9 mouse cellular contexts compared by ENCODE assay signal in genomic region chr15:98807895-98808650, GRCm38 (mm10). TPM values are rescaled to one million over a fixed set of nuclear protein-coding genes. Genes with fewer than 3 reads are reported as not detected.
DNase-seq lines count a peak whose midpoint lies in the region; ATAC-seq and TF ChIP-seq lines count a peak whose summit lies in the region.
"Had no signal": no experiment of that assay in that cellular context is flagged by ENCODE, and none has a peak within 500 bp of the region (broad histone marks: within the 10 kb centered on the region; RNA-seq: fewer than 3 reads in every experiment).

No protein-coding gene starts in this region.

- TF ChIP-seq CTCF in spleen, adult 2 months (IDR thresholded peaks at IDR 0.05; ENCODE audit: extremely low read depth, insufficient read depth, insufficient read length, insufficient replicate concordance): no peak

- no peak for DNase-seq in spleen, adult 2 months (ENCODE audit: low read depth in 1 of 2, low spot score in 2 of 2)
- DNase-seq in spleen, postnatal 14 days (ENCODE audit: low spot score in 2 of 2): no peak
- DNase-seq in layer of hippocampus, postnatal 36 days: peak; percentile 82 to 83
- DNase-seq in midbrain, embryonic 11.5 days (ENCODE audit: low spot score, missing footprints): peak; percentile 92
- peak; percentile 80 for DNase-seq in thymus, postnatal 0 days (ENCODE audit: low spot score)
- no peak for DNase-seq in urinary bladder, postnatal 14 days (ENCODE audit: low spot score)

- peak overlapping the region; percentile 68 for H3K4me2 ChIP-seq in heart, embryonic 16.5 days (ENCODE audit: low read depth, low read length)
- peak overlapping the region; percentile 44 for H3K4me2 ChIP-seq in midbrain, embryonic 11.5 days

- peak overlapping the region; percentile 35 for H3K9ac ChIP-seq in heart, embryonic 16.5 days (ENCODE audit: low read length)
- peak overlapping the region; percentile 10; the same call in 1 of the 2 replicates for H3K9ac ChIP-seq in midbrain, embryonic 11.5 days (ENCODE audit: low read length)

- WGBS in spleen, adult 2 months: 1% methylated on average over 34 of the region's 34 CpGs
- WGBS in heart, embryonic 16.5 days: under 1% methylated on average over 30 of the region's 34 CpGs
- WGBS in midbrain, embryonic 11.5 days: 1% methylated on average over 34 of the region's 34 CpGs

- H3K36me3 ChIP-seq in spleen, adult 2 months (ENCODE audit: control insufficient read depth, insufficient read depth, low read length): peaks cover 9% of the 10 kb centered on the region
- H3K36me3 ChIP-seq in heart, embryonic 16.5 days (ENCODE audit: control insufficient read depth, insufficient read depth): peaks cover 8% of the 10 kb centered on the region
- peaks cover under 1% of the 10 kb centered on the region; the same call in 1 of the 2 replicates for H3K36me3 ChIP-seq in midbrain, embryonic 11.5 days (ENCODE audit: control insufficient read depth, insufficient read depth, low read length)

- peak; percentile 24; the same call in 1 of the 2 replicates for ATAC-seq in heart, embryonic 16.5 days (replicated peaks; ENCODE audit: extremely low read depth, insufficient read depth, low FRiP score)
- no peak for ATAC-seq in midbrain, embryonic 11.5 days (ENCODE audit: low FRiP score)

- no peak overlapping the region for H3K27ac ChIP-seq in spleen, adult 2 months (ENCODE audit: insufficient read depth, low read length)
- H3K27ac ChIP-seq in brown adipose tissue, adult 24 weeks (replicated peaks; ENCODE audit: low read depth, low read length): no peak overlapping the region
- no peak overlapping the region for H3K27ac ChIP-seq in heart, embryonic 16.5 days (ENCODE audit: low read length)
- no peak overlapping the region for H3K27ac ChIP-seq in midbrain, embryonic 11.5 days (ENCODE audit: low read depth, low read length)

- no peaks in the 10 kb centered on the region for H3K9me3 ChIP-seq in heart, embryonic 16.5 days (replicated peaks; ENCODE audit: control insufficient read depth, low read length)
- no peaks in the 10 kb centered on the region for H3K9me3 ChIP-seq in midbrain, embryonic 11.5 days (ENCODE audit: control insufficient read depth, low read length)

- peaks cover 26% of the 10 kb centered on the region for H3K4me1 ChIP-seq in spleen, adult 2 months (ENCODE audit: control insufficient read depth, insufficient read depth, insufficient read length)
- peaks cover 6% of the 10 kb centered on the region; the same call in 1 of the 2 replicates for H3K4me1 ChIP-seq in brown adipose tissue, adult 24 weeks (ENCODE audit: control insufficient read depth, insufficient read depth, insufficient read length, low read length)
- peaks cover 44% of the 10 kb centered on the region for H3K4me1 ChIP-seq in heart, embryonic 16.5 days (ENCODE audit: control insufficient read depth, insufficient read depth, low read length)
- peaks cover 19% of the 10 kb centered on the region for H3K4me1 ChIP-seq in midbrain, embryonic 11.5 days (ENCODE audit: control insufficient read depth, insufficient read depth, low read length)

- peak overlapping the region; percentile 28; the same call in 1 of the 2 replicates for H3K4me3 ChIP-seq in spleen, adult 2 months (ENCODE audit: extremely low read depth, insufficient read depth, insufficient read length)
- H3K4me3 ChIP-seq in brown adipose tissue, adult 24 weeks (ENCODE audit: insufficient read depth, low read depth, low read length): peak overlapping the region; percentile 40
- peak overlapping the region; percentile 46 for H3K4me3 ChIP-seq in heart, embryonic 16.5 days (ENCODE audit: low read length)
- peak overlapping the region; percentile 30 for H3K4me3 ChIP-seq in midbrain, embryonic 11.5 days (ENCODE audit: low read depth, low read length)

- TF ChIP-seq POLR2A in spleen, adult 2 months (IDR thresholded peaks at IDR 0.05; ENCODE audit: low read depth, low read length): no peak

- H3K27me3 ChIP-seq in spleen, adult 2 months (ENCODE audit: control insufficient read depth, insufficient read depth, low read length): peaks cover 32% of the 10 kb centered on the region
- peaks cover 60% of the 10 kb centered on the region for H3K27me3 ChIP-seq in heart, embryonic 16.5 days (ENCODE audit: control insufficient read depth, insufficient read depth, low read length)
- peaks cover 70% of the 10 kb centered on the region for H3K27me3 ChIP-seq in midbrain, embryonic 11.5 days (ENCODE audit: control insufficient read depth, insufficient read depth, low read length)

RNA-seq across cellular contexts. Expression of gene Ddn, which starts 1.2 kb away (rescaled TPM):
- 0.20 and 0.39 TPM in 2 replicates for polyA plus RNA-seq in spleen, adult 2 months (2012; rRNA removed)
- not detected in 2 replicates for polyA plus RNA-seq in brown adipose tissue, adult 24 weeks (2012; ENCODE audit: insufficient read depth, insufficient read length, missing spikeins)
- 0.32 and 0.35 TPM in 2 replicates for polyA plus RNA-seq in heart, embryonic 16.5 days (2015; fragmentation: Nextera tagmentation; extraction: Ambion mirVana)
- 1,000 to 10,000 TPM; 1,665 to 1,670 TPM for total RNA-seq in layer of hippocampus, postnatal 36 days (2021)
- polyA plus RNA-seq in midbrain, embryonic 11.5 days (2014; fragmentation: Nextera tagmentation; extraction: Ambion mirVana): 0.48 and 0.74 TPM in 2 replicates
- 0.10 and 0.13 TPM in 2 replicates for polyA plus RNA-seq in thymus, postnatal 0 days (2015; fragmentation: Nextera tagmentation; extraction: Ambion mirVana)

RNA-seq across cellular contexts. Expression of gene Wnt1, which starts 18.4 kb away (rescaled TPM):
- not detected in 2 replicates for polyA plus RNA-seq in spleen, adult 2 months (2012; rRNA removed)
- polyA plus RNA-seq in brown adipose tissue, adult 24 weeks (2012; ENCODE audit: insufficient read depth, insufficient read length, missing spikeins): not detected in 2 replicates
- not detected in 2 replicates for polyA plus RNA-seq in heart, embryonic 16.5 days (2015; fragmentation: Nextera tagmentation; extraction: Ambion mirVana)
- total RNA-seq in layer of hippocampus, postnatal 36 days (2021): not detected
- polyA plus RNA-seq in midbrain, embryonic 11.5 days (2014; fragmentation: Nextera tagmentation; extraction: Ambion mirVana): 11.6 and 14.0 TPM in 2 replicates
- 0.08 TPM in 1 of 2 replicates, not detected in the other for polyA plus RNA-seq in thymus, postnatal 0 days (2015; fragmentation: Nextera tagmentation; extraction: Ambion mirVana)
- polyA plus RNA-seq: large intestine, adult 2 months had no signal

RNA-seq across cellular contexts. Expression of gene Prkag1, which starts 23.2 kb away (rescaled TPM):
- polyA plus RNA-seq in spleen, adult 2 months (2012; rRNA removed): 42.2 and 45.1 TPM in 2 replicates
- polyA plus RNA-seq in brown adipose tissue, adult 24 weeks (2012; ENCODE audit: insufficient read depth, insufficient read length, missing spikeins): 65.2 and 99.5 TPM in 2 replicates
- polyA plus RNA-seq in heart, embryonic 16.5 days (2015; fragmentation: Nextera tagmentation; extraction: Ambion mirVana): 111 and 112 TPM in 2 replicates
- total RNA-seq in layer of hippocampus, postnatal 36 days (2021): 10 to 100 TPM; 49.0 to 52.5 TPM
- polyA plus RNA-seq in midbrain, embryonic 11.5 days (2014; fragmentation: Nextera tagmentation; extraction: Ambion mirVana): 69.7 and 81.4 TPM in 2 replicates
- 103 and 107 TPM in 2 replicates for polyA plus RNA-seq in thymus, postnatal 0 days (2015; fragmentation: Nextera tagmentation; extraction: Ambion mirVana)

RNA-seq across cellular contexts. Expression of gene Wnt10b, which starts 30.1 kb away (rescaled TPM):
- 0.78 and 0.93 TPM in 2 replicates for polyA plus RNA-seq in spleen, adult 2 months (2012; rRNA removed)
- polyA plus RNA-seq in brown adipose tissue, adult 24 weeks (2012; ENCODE audit: insufficient read depth, insufficient read length, missing spikeins): 0.83 and 0.95 TPM in 2 replicates
- 0.28 and 0.44 TPM in 2 replicates for polyA plus RNA-seq in heart, embryonic 16.5 days (2015; fragmentation: Nextera tagmentation; extraction: Ambion mirVana)
- under 1 TPM; 0.42 to 0.61 TPM for total RNA-seq in layer of hippocampus, postnatal 36 days (2021)
- 0.30 and 0.40 TPM in 2 replicates for polyA plus RNA-seq in midbrain, embryonic 11.5 days (2014; fragmentation: Nextera tagmentation; extraction: Ambion mirVana)
- 0.85 TPM in 2 replicates for polyA plus RNA-seq in thymus, postnatal 0 days (2015; fragmentation: Nextera tagmentation; extraction: Ambion mirVana)

RNA-seq across cellular contexts. Expression of gene Arf3, which starts 45.1 kb away (rescaled TPM):
- polyA plus RNA-seq in spleen, adult 2 months (2012; rRNA removed): 65.2 and 70.5 TPM in 2 replicates
- 25.8 and 32.2 TPM in 2 replicates for polyA plus RNA-seq in brown adipose tissue, adult 24 weeks (2012; ENCODE audit: insufficient read depth, insufficient read length, missing spikeins)
- polyA plus RNA-seq in heart, embryonic 16.5 days (2015; fragmentation: Nextera tagmentation; extraction: Ambion mirVana): 35.8 and 36.4 TPM in 2 replicates
- 100 to 1,000 TPM; 792 to 841 TPM for total RNA-seq in layer of hippocampus, postnatal 36 days (2021)
- 28.1 and 33.4 TPM in 2 replicates for polyA plus RNA-seq in midbrain, embryonic 11.5 days (2014; fragmentation: Nextera tagmentation; extraction: Ambion mirVana)
- polyA plus RNA-seq in thymus, postnatal 0 days (2015; fragmentation: Nextera tagmentation; extraction: Ambion mirVana): 36.5 and 42.2 TPM in 2 replicates

Comparison
In these comparisons a context has a peak if more than half of its experiments do, and no peak if none do; other contexts are left out.
1. DNase-seq: peak in layer of hippocampus, postnatal 36 days (2 of 2), midbrain, embryonic 11.5 days (single experiment) and thymus, postnatal 0 days (single experiment); none in spleen, adult 2 months (0 of 2), spleen, postnatal 14 days (0 of 2) and urinary bladder, postnatal 14 days (single experiment).
2. RNA of gene Wnt1, which starts 18.4 kb away (polyA plus RNA-seq): 11.6 to 14.0 TPM in midbrain, embryonic 11.5 days; not detected in spleen, adult 2 months, not detected in brown adipose tissue, adult 24 weeks, not detected in heart, embryonic 16.5 days and 0.08 TPM in thymus, postnatal 0 days; every median in the first group is over 10 times any median in the second.
3. Peak in every context shown above with its lines, with median percentiles within 50 percentile points of each other: H3K4me3 ChIP-seq.